Mouse (Mus musculus) mouse embryonic stem cell (cell line): ENCODE results near the gene Cep89.

Experiments used
- in situ Hi-C, 2 experiments: fragments of 300-500 bp; cut with MboI; formaldehyde crosslinking; loops; 1 replicate in 1 of 2; 3 replicates in 1 of 2; pipeline ENCODE4 v1.14.3; 2019 to 2020; ENCODE audit warnings: low sequenced_read_pairs in 2 of 2, low pct_unique_long_range_greater_than_20kb in 1 of 2, mixed read lengths in 1 of 2; ENCODE audit not compliant: unreplicated experiment in 1 of 2

Gene Cep89

GRCm38 (mm10) chr7:35396542-35397168 is at the start of gene Cep89, which contains the start of gene Faap24:
Cep89 (plus strand) TSS chr7:35397035.
Faap24 (minus strand) TSS chr7:35396836.
- in situ Hi-C loops: no loop called here

GRCm38 (mm10) chr7:35347918-35348700 is 48.7 kb upstream of the Cep89 start:
- in situ Hi-C loops: no loop called here

- in situ Hi-C loops: no loop called here
Observed at GRCm38 (mm10) chr7:35349022-35349421, 47.8 kb upstream of the Cep89 start.

- in situ Hi-C loops: no loop called here
Observed at GRCm38 (mm10) chr7:35349886-35350684, 46.8 kb upstream of the Cep89 start.

- in situ Hi-C loops: no loop called here
Observed at GRCm38 (mm10) chr7:35351155-35351554, 45.7 kb upstream of the Cep89 start.

GRCm38 (mm10) chr7:35353306-35353705 is 43.5 kb upstream of the Cep89 start:
- in situ Hi-C loops: no loop called here

GRCm38 (mm10) chr7:35355303-35355872 is 41.4 kb upstream of the Cep89 start:
- in situ Hi-C loops: no loop called here

- in situ Hi-C loops: no loop called here
Observed at GRCm38 (mm10) chr7:35357621-35358020, 39.2 kb upstream of the Cep89 start.

GRCm38 (mm10) chr7:35362253-35362652 is 34.6 kb upstream of the Cep89 start:
- in situ Hi-C loops: no loop called here

- in situ Hi-C loops: no loop called here
Observed at GRCm38 (mm10) chr7:35362868-35363267, 34.0 kb upstream of the Cep89 start.

- in situ Hi-C loops: no loop called here
Observed at GRCm38 (mm10) chr7:35365161-35365910, 31.5 kb upstream of the Cep89 start.

- in situ Hi-C loops: no loop called here
Observed at GRCm38 (mm10) chr7:35371096-35371495, 25.7 kb upstream of the Cep89 start.

GRCm38 (mm10) chr7:35372483-35373017 is 24.3 kb upstream of the Cep89 start:
- in situ Hi-C loops: no loop called here

GRCm38 (mm10) chr7:35373146-35373989 is 23.5 kb upstream of the Cep89 start:
- in situ Hi-C loops: no loop called here

- in situ Hi-C loops: no loop called here
Observed at GRCm38 (mm10) chr7:35374265-35374664, 22.6 kb upstream of the Cep89 start.

- in situ Hi-C loops: no loop called here
Observed at GRCm38 (mm10) chr7:35376623-35377022, 20.2 kb upstream of the Cep89 start.

- in situ Hi-C loops: loop anchor here in 1 of 2 experiments (10.0 kb wide), 1 partner anchor 85 kb away; no protein-coding TSS in a partner anchor
Observed at GRCm38 (mm10) chr7:35379492-35380119, 17.2 kb upstream of the Cep89 start.
